Mouse (Mus musculus) neural tube, embryonic 13.5 days (tissue): Measurements from ENCODE around the gene Gm9745. TPM values are rescaled to one million over a fixed set of nuclear protein-coding genes. Genes with fewer than 3 reads are reported as not detected.
"Not testable (repeated sequence)": the region's sequence is repeated elsewhere in the genome, so short reads cannot be mapped to it uniquely, and the experiment has no call there.

Experiments
- ATAC-seq: fragments of 200-750 bp; cut with Nextera tagmentation; 2 replicates; pipeline ENCODE4 v1.8.0; 2017; ENCODE audit warnings: low read depth, mild to moderate bottlenecking, moderate TSS enrichment, moderate library complexity
- H3K27ac ChIP-seq: fragments of 300-500 bp; sonication (generic); replicated peaks from 2 replicates; pipeline ENCODE4 v1.5.1; 2015; ENCODE audit warnings: moderate library complexity, mild to moderate bottlenecking, inconsistent platforms
- H3K27me3 ChIP-seq: fragments of 300-500 bp; sonication (generic); 2 replicates; pipeline ENCODE4 v1.6.1; 2015; ENCODE audit warnings: mild to moderate bottlenecking, inconsistent platforms
- H3K36me3 ChIP-seq: fragments of 300-500 bp; sonication (generic); 2 replicates; pipeline ENCODE4 v1.6.1; 2015; ENCODE audit warnings: mild to moderate bottlenecking, inconsistent platforms
- H3K4me1 ChIP-seq: fragments of 300-500 bp; sonication (generic); replicated peaks from 2 replicates; pipeline ENCODE4 v1.6.1; 2015; ENCODE audit warnings: inconsistent platforms
- H3K4me2 ChIP-seq: fragments of 300-500 bp; sonication (generic); 2 replicates; pipeline ENCODE4 v1.6.1; 2015; ENCODE audit warnings: inconsistent platforms, mild to moderate bottlenecking, moderate library complexity
- H3K4me3 ChIP-seq: fragments of 300-500 bp; sonication (generic); 2 replicates; pipeline ENCODE4 v1.5.1; 2015; ENCODE audit warnings: mild to moderate bottlenecking, inconsistent platforms
- H3K9ac ChIP-seq: fragments of 300-500 bp; sonication (generic); 2 replicates; pipeline ENCODE4 v1.6.1; 2015; ENCODE audit warnings: moderate library complexity, mild to moderate bottlenecking, inconsistent platforms
- H3K9me3 ChIP-seq: fragments of 300-500 bp; sonication (generic); 2 replicates; pipeline ENCODE4 v1.6.1; 2016; ENCODE audit warnings: inconsistent platforms
- WGBS: fragments of 180-500 bp; shearing (Covaris S2); methylation state at CpG from one replicate; pipeline ENCODE4 v1.1.7; 2015; 5-methylcytosine and 5-hydroxymethylcytosine counted together
- polyA plus RNA-seq: library from polyadenylated mRNA; unstranded; fragments of >200 nt; fragmentation: Nextera tagmentation; extraction: Ambion mirVana; gene quantifications from 2 replicates; pipeline ENCODE4 v1.2.1, GENCODE M21; 2015

Gene Gm9745
- polyA plus RNA-seq: not detected in 2 replicates

GRCm38 (mm10) chr13:8948131-8948530 lies at the start of gene Gm9745:
TSS of gene Gm9745 (minus strand) at chr13:8948231.
- ATAC-seq, H3K36me3 ChIP-seq, H3K9me3 ChIP-seq, H3K27ac ChIP-seq, H3K9ac ChIP-seq, H3K4me1 ChIP-seq, H3K4me3 ChIP-seq, H3K4me2 ChIP-seq, H3K27me3 ChIP-seq: not testable (repeated sequence)

GRCm38 (mm10) chr13:8997221-8997620 lies 49.2 kb upstream of the Gm9745 start:
- not testable (repeated sequence) for H3K4me3 ChIP-seq, H3K27me3 ChIP-seq, H3K9ac ChIP-seq, H3K27ac ChIP-seq, H3K9me3 ChIP-seq, H3K36me3 ChIP-seq, ATAC-seq, H3K4me2 ChIP-seq
- WGBS: 88% methylated on average over 5 of the region's 5 CpGs
- peaks cover 23% of the 10 kb centered on the region for H3K4me1 ChIP-seq

- peaks cover 5% of the 10 kb centered on the region; the same call in 1 of the 2 replicates for H3K36me3 ChIP-seq
- peak within 1 kb of the TSS; percentile 94 for H3K9ac ChIP-seq
- ATAC-seq: peak; percentile 99
- peak within 1 kb of the TSS; percentile 90 for H3K27ac ChIP-seq
- H3K9me3 ChIP-seq: no peaks in the 10 kb centered on the region
- peaks cover 23% of the 10 kb centered on the region for H3K4me1 ChIP-seq
- no peaks in the 10 kb centered on the region for H3K27me3 ChIP-seq
- H3K4me2 ChIP-seq: peak within 1 kb of the TSS; percentile 94
- peak within 1 kb of the TSS; percentile 99 for H3K4me3 ChIP-seq
- under 1% methylated on average over 51 of the region's 51 CpGs for WGBS
These were observed 48.2 kb upstream of the Gm9745 start, which contains the start of gene Gtpbp4 for GRCm38 (mm10) chr13:8995990-8996786. TSS of gene Gtpbp4 (minus strand) at chr13:8996083.

GRCm38 (mm10) chr13:8995159-8995989 lies 47.3 kb upstream of the Gm9745 start:
- peak overlapping the region; percentile 78 for H3K27ac ChIP-seq
- peaks cover 23% of the 10 kb centered on the region for H3K4me1 ChIP-seq
- no peaks in the 10 kb centered on the region for H3K9me3 ChIP-seq
- peak overlapping the region; percentile 94 for H3K9ac ChIP-seq
- no peaks in the 10 kb centered on the region for H3K27me3 ChIP-seq
- peaks cover 14% of the 10 kb centered on the region; the same call in 1 of the 2 replicates for H3K36me3 ChIP-seq
- WGBS: 5% methylated on average over 33 of the region's 33 CpGs
- peak overlapping the region; percentile 94 for H3K4me2 ChIP-seq
- H3K4me3 ChIP-seq: peak overlapping the region; percentile 99
- ATAC-seq: peak; percentile 79

GRCm38 (mm10) chr13:8992231-8992630 lies 44.2 kb upstream of the Gm9745 start:
- Histone ChIP-seq H3K4me2 (no peak overlapping the region), H3K4me3 (no peak overlapping the region), H3K4me1 (peaks cover 23% of the 10 kb centered on the region), H3K36me3 (peaks cover 44% of the 10 kb centered on the region), H3K9me3 (no peaks in the 10 kb centered on the region), H3K27me3 (no peaks in the 10 kb centered on the region), H3K27ac (no peak overlapping the region), H3K9ac (no peak overlapping the region)
- ATAC-seq: no peak
- 90% methylated on average over 6 of the region's 6 CpGs for WGBS

- 95% methylated on average over 3 of the region's 3 CpGs for WGBS
- no peak for ATAC-seq
- H3K4me2 ChIP-seq: no peak overlapping the region
These were observed 24.9 kb upstream of the Gm9745 start for GRCm38 (mm10) chr13:8972972-8973371.

GRCm38 (mm10) chr13:8972369-8972768 lies 24.3 kb upstream of the Gm9745 start:
- Histone ChIP-seq H3K4me3 (no peak overlapping the region), H3K36me3 (peaks cover 92% of the 10 kb centered on the region), H3K4me2 (no peak overlapping the region), H3K4me1 (no peaks in the 10 kb centered on the region), H3K9me3 (no peaks in the 10 kb centered on the region), H3K9ac (no peak overlapping the region), H3K27ac (no peak overlapping the region), H3K27me3 (no peaks in the 10 kb centered on the region)
- no peak for ATAC-seq

More at GRCm38 (mm10) chr13:8972972-8973371, 24.9 kb upstream of the Gm9745 start:
- Histone ChIP-seq H3K4me1 (no peaks in the 10 kb centered on the region), H3K27ac (no peak overlapping the region), H3K27me3 (no peaks in the 10 kb centered on the region), H3K9me3 (no peaks in the 10 kb centered on the region), H3K9ac (no peak overlapping the region), H3K4me3 (no peak overlapping the region), H3K36me3 (peaks cover 92% of the 10 kb centered on the region)

GRCm38 (mm10) chr13:8967742-8968141 lies 19.7 kb upstream of the Gm9745 start:
- H3K4me3 ChIP-seq: no peak overlapping the region
- H3K9ac ChIP-seq: no peak overlapping the region
- no peaks in the 10 kb centered on the region for H3K4me1 ChIP-seq
- WGBS: 93% methylated on average over 8 of the region's 8 CpGs
- no peaks in the 10 kb centered on the region for H3K27me3 ChIP-seq
- H3K27ac ChIP-seq: no peak overlapping the region
- no peaks in the 10 kb centered on the region for H3K9me3 ChIP-seq
- H3K4me2 ChIP-seq: no peak overlapping the region
- no peak for ATAC-seq
- H3K36me3 ChIP-seq: peaks cover 52% of the 10 kb centered on the region

GRCm38 (mm10) chr13:8965224-8965623 lies 17.2 kb upstream of the Gm9745 start:
- Histone ChIP-seq H3K4me1 (no peaks in the 10 kb centered on the region), H3K9me3 (no peaks in the 10 kb centered on the region), H3K27ac (no peak overlapping the region), H3K4me2 (no peak overlapping the region), H3K9ac (no peak overlapping the region), H3K4me3 (no peak overlapping the region), H3K36me3 (peaks cover 32% of the 10 kb centered on the region), H3K27me3 (no peaks in the 10 kb centered on the region)
- ATAC-seq: no peak
- WGBS: 97% methylated on average over 5 of the region's 5 CpGs

- H3K36me3 ChIP-seq, H3K4me3 ChIP-seq, H3K4me2 ChIP-seq, H3K9me3 ChIP-seq, H3K27ac ChIP-seq, H3K4me1 ChIP-seq, H3K27me3 ChIP-seq, ATAC-seq, H3K9ac ChIP-seq: not testable (repeated sequence)
- 37% methylated on average over 5 of the region's 5 CpGs for WGBS
These were observed 14.2 kb upstream of the Gm9745 start for GRCm38 (mm10) chr13:8962266-8962665.

GRCm38 (mm10) chr13:8961128-8961888 lies 13.3 kb upstream of the Gm9745 start:
- H3K36me3 ChIP-seq, ATAC-seq, H3K27ac ChIP-seq, H3K9ac ChIP-seq, H3K4me3 ChIP-seq, H3K27me3 ChIP-seq, H3K9me3 ChIP-seq, H3K4me2 ChIP-seq, H3K4me1 ChIP-seq: not testable (repeated sequence)
- WGBS: 69% methylated on average over 3 of the region's 3 CpGs

GRCm38 (mm10) chr13:8959554-8959953 lies 11.5 kb upstream of the Gm9745 start:
- not testable (repeated sequence) for H3K27ac ChIP-seq, H3K4me1 ChIP-seq, H3K27me3 ChIP-seq, ATAC-seq, H3K36me3 ChIP-seq, H3K4me2 ChIP-seq, H3K9me3 ChIP-seq, H3K4me3 ChIP-seq, H3K9ac ChIP-seq
- WGBS: 92% methylated on average over 6 of the region's 6 CpGs
